Mouse (Mus musculus): ENCODE data around the gene Asic2.

GRCm38 (mm10) chr11:80973273-80973672, 995.0 kb downstream of the Asic2 start:
- TF ChIP-seq POLR2A (IDR thresholded peaks at IDR 0.05; ENCODE audit: borderline replicate concordance, extremely low read depth, insufficient read depth, insufficient read length, poor library complexity, severe bottlenecking), result no peak
- TF ChIP-seq CTCF (IDR thresholded peaks at IDR 0.05; ENCODE audit: borderline replicate concordance, extremely low read depth, insufficient read depth, insufficient read length), result no peak

Measured in brain, embryonic 14.5 days (tissue).